Mouse (Mus musculus): Measurements from ENCODE around the gene Kctd18.
"Not testable (repeated sequence)": the region's sequence is repeated elsewhere in the genome, so short reads cannot be mapped to it uniquely, and the experiment has no call there.

The Kctd18 gene

DNA sequence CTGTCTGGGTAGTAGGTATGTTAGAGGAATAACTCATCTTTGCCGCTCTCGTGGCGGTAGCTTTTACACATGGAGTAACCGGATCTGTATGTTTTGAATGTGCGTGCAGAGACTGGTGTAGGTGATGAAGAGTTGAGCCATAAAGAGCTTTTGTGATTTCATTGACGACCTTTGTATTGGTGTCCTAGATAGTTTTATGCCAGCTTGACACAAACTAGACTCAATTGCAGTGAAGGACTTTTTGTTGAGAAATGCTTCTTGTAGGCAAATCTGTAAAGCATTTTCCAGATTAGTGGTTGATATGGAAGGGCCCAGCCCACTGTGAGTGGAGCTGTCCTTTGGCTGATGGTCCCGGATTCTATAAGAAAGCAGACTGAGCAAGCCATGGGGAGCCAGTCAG lies at the start of gene Kctd18:
Kctd18 (minus strand) TSS at position 101 of the 400 bp plus-strand sequence.
- DNase-seq, result no peak

DNA sequence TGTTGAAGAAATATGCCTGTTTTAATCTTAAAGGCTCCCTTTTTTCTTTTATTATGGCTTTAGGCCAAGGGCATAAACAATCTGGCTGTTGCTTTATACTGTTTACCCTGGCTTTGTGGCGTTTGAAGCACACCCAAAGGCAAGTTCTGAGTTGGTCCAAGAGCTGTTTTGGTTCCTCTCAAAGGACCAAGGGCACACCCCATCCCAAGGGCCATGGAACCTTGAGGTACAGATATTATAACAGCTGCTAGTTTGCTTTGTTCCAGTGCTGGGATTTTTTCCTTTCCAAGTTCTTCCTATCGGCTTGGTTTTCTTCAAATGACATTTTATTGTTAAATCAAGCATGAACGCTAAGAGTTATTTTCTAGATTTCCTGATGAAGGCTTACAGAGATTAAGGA lies 46.9 kb upstream of the Kctd18 start:
- DNase-seq, result no peak

DNA sequence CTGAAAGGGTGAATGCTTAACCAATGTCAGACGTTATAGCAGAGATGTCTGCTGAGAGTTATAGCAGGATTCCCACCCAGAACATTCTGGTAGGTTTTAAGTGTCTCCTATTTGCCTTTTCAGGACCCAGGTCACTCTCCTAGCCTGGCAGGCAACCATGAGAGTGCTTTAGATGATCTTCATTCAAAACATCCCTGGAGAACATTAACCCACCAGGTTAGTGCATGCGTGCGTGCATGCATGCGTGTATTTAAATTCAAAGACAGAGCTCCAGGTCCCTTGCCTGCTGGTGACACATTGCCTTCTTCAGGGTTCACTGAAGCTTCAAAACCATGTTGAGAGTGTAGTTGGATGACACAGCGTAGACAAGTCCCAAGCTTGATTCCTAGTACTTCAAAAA lies 46.4 kb upstream of the Kctd18 start:
- DNase-seq, result no peak

DNA sequence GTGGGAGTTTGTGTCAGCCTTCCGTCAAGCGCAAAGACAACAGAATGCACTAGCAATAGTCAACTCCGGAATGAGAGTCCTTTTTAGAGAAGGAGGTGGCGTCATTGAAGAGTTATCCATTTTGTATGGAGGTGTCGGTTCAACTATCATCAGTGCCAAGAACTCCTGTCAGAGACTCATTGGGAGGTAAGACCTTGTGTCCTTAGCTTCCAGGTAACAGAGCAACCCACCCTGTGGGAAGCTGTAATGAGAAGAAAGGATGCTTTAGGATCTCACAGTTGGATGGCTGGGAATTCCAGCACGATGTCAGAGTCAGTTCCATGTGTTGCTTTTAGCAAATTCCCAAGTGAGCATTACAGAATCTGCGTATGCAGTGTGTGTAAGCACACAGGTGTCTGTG lies 43.4 kb upstream of the Kctd18 start:
- DNase-seq, result no peak

DNA sequence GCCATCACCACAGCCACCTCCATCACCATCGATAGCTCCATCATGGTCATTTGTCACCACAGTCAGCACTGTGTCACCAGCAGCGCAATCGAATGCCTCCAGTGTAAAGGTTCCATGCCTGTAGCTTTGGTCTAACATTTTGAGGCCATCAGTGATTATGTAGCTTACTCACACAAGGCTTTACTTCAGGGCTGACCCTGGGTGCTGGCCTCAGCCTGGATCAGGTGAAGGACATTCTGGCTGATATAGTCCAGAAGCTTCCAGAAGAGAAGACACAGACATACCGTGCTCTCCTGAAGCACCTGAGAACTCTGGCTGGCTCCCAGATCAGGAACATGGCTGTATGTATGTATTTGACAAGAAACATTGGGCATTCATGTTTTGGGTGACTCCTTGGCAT lies 40.1 kb upstream of the Kctd18 start:
- no peak for DNase-seq

DNA sequence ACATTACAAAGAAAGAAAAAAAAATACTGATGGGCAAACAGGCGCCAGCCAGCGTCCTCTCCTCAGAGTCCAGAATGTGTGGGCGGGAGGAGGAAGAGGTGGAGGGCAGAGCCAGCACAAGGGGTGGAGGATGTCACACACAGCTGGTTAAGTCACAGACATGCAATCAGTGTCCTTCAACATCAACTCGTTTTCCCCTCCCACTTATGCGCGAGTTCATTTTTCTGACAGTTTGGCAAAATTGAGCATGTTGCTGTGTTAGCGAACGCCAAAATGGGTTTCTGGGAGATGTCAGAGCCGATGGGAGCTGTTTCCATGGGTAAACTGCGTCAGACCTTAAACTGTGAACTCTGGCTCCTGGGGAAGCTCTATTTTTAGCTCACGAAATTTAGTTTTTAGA lies 38.2 kb upstream of the Kctd18 start:
- DNase-seq, result no peak

DNA sequence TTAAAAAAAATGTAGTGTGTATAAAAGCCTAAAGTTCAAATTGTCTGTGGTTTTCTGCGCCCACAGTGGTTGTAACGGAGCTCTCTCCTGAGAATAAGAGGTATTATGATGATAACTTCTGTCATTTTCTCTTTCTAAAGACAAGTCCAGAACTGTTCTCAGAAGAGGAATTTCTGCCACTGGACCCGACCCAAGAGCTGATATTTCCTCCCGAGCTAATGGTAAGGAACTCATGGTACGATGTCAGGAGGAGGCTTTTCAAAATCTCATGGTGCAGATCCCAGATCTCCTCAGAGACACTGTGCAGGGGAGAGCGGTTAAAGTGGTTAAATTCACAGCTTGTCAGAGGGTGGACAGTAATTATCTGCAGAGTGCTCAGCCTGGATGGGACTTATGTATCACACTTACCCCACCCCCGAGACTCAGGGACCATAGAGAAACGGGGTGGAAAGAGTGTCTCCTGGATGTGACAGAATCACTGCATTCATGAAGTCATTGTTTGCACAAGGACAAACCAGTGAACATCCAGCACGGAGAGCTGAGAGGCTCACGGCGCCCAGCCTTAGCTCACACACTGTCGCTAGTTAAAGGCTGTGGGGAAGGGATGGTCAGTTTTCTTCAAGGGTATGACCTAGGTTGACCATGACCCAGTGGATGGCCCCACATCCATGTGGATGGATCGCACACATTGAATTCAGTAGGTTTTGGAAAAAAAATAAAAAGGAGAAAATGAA lies 37.5 kb upstream of the Kctd18 start:
- no peak for DNase-seq

DNA sequence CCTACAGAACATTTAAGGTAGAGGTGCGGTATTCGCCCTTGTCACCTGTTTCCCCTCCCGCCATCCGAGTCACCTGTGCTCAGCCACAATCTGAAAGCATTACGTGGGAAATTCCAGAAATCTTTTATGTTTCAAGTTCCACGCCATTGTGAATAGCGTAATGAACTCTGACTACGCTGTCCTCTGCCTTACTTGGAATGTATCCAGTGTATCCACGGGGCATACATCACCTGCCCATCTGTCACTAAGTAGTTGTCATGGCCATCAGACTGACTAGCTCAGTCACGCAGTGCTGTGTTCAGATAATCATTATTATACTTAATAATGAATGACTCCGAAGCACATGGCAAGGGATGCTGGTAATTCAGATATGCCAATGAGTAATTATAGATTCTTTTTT lies 36.8 kb upstream of the Kctd18 start:
- DNase-seq, result no peak

DNA sequence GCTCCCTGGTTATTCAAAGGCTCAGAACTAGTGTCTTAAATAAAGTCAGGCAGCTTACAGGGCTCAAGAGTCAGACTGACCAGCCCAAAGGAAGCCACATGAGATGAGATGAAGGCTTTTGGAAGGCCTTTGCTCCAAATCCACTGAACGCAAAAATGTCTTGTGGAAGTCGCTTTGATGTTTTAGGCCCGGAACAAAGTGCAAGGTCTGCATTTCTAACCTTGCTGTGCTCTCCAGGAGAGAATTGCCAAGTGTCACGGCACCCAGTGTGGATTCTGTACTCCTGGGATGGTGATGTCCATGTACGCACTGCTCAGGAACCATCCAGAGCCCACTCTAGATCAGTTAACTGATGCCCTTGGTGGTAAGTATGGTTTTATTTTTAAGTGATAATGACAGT lies 30.4 kb upstream of the Kctd18 start:
- DNase-seq, result no peak

DNA sequence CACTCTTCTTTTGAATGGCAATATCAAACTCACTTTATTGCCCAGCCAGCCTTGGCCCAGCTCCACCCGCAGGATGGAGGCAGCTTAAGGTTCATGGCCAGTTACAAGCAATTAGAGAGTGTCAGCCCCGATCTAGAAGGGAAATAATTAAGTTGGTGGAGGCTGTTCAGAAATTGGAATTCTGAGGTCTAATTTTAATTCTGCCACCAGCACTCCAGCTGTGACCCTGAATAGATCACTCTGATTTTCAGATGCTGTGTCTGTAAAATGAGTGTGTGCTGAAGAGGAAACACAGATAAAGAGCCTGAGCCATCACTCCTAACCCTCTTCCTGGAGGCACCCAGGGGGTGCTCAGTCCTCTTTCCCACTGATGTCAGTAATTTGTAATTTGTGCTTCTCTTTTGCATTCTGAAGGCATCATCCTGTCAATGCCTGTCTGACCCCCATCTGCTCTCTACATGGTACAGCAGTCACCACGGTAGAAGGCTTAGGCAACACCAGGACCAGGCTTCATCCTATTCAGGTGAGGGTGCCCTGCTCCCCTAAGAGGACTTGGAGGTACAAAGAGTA lies 28.1 kb upstream of the Kctd18 start:
- no peak for DNase-seq

DNA sequence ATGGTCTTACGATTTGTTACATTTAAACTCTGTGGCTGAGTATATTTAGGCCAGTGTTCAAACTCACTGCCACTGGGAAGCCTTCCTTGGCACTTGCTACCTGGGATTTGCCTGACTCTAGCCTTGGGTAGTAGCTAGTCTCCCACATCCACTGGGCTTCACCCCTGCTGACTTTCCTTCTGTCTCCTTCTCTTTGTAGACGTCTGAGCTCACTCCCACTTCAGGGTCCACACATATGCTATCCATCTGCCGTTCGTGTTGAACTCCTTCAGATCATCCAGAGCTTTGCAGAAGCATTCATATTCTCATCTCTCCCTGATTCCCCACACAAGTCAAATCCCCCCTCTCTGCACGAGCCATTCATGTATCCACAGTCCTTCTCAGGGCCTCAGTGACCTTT lies 26.8 kb upstream of the Kctd18 start:
- DNase-seq, result no peak

DNA sequence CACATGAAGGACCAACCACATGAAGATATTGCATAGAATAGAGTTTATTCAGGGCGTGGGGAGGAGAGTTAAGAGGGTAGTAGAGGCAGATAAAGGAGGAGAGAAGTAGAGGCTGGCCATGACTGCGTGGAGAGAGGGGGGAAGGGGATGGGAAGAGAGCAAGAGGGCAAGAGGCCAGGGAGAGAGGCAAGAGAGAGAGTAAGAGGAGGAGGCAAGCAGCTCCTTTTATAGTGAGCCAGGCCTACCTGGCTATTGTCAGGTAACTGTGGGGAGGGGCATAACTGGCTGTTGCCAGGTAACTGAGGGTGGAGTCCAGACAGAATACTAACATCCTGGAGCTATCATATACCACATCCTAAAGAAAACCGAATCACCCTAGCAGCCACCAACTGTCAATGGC lies 26.3 kb upstream of the Kctd18 start:
- no peak for DNase-seq

DNA sequence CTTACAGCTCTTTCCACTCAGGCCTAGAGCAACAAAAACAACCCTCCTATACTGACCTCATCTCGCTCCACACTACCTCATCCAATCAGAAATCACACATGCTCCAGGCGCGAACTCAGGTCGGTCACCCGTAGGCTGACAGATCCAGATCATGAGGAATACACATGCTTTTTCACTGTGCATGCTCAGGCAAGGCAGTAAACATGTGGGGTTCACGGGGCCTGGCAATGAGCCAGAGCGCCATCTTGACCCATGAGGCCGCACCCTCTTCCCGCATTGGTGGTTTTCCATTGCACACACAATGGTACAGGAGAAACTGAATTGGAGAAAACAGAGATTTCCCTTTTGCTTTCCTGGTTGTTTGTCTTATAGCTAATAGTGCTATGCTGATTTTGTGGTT lies 18.6 kb upstream of the Kctd18 start:
- not testable (repeated sequence) for DNase-seq

DNA sequence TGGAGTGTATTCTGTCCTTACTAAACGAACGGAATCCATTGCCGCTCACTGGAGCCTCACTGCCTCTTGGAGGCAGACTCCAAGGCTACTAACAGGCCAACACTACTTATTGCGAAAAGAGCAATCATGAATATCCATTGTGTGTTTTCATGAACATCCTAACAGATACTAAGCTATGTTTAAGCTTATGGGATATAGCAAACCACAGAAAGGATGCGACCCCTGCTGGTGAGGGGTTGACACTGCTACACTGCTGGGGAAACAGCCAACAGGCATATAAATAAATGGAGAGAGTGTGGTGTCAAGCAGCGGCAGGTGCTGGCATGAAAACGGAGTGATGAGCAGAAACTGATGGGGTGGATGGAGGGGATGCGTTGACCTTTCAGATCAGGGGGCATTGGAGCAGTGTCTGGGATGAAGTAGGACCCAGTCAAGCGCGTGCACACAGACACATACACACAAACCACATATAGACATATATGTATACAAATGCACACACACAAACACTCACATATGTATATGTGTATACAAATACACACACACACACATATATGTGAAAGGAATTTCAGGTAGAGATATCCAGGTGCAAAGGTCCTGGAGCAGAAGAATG lies 12.5 kb upstream of the Kctd18 start:
- DNase-seq, result peak; percentile 79

DNA sequence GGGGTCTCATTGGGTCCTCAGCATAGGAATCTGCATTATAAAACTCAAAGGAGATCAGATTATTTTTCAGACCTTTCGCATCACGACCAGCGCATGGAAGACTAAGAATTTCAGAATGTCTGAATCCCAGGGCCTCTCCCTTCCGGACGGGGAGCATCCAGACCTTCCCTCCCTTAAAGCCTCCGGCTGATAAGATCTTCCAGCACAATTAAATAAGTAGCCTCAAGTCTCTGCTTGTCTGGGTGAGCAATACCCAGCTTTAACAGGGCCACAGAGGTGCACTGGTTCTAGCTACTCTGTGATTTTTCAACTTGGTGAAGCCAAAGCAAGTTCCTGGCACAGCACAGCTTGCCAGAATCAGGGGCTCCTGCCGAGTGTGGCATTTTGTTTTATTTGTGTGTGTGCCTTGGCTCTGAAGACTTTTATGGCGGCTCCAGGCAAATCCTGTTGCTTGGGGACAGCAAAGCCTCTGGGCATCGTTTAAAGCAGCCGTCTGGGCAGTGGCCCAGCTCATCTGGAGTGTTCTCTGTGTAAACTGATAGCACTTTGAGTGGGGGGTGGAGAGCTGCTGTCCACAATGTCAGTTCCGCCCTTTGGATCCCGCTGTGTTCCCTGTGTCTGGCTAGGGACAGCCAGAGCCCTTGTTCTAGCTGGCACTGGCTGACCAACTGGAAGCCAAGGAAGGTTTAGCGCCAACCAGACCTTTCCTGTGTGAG lies 11.6 kb upstream of the Kctd18 start:
- DNase-seq, result peak; percentile 45

DNA sequence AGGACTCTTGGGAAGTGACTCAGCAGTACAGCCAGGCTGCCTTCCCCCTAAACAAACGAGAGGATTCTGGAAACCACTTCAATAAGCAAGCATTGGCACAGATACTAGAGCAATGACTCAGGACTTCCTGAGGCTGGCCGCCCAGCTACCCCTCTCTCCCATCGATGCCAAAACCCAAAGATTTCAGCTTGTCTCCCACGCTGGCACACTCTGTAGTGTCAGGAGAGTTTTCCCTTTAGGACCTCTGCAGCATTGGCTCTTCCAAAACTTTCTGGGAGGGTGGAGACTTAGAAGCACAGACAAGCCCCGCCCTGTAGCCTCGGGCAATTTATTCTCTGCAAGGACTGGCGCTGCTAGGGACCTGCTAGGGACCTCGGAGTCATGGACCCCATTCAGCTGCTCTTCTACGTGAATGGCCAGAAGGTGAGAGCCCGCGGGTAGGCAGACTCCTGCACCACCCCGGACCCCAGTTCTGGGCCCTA lies 10.9 kb upstream of the Kctd18 start, which contains the start of gene Aox1:
Aox1 (plus strand) TSS at position 296 of the 482 bp plus-strand sequence.
- peak; percentile 62 for DNase-seq

DNA sequence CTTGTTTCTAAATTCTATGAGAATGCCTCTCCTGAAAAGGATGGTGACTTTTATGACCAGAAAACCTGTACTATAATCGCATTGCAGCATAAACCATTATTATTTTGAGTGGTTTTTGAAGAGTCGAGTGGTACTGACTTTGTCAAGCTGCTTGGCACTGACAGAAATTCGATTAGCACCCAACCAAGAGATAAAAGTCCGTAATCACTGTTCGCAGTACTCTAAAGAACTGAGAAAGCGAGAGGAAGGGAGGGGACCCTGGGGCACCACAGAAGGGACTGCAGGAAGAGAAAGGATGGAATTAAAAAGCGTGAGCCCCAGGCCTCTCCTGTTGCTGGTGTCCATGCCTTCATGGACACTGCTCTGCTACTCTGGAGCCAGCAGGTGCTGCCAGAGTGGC lies 9.0 kb upstream of the Kctd18 start:
- no peak for DNase-seq

DNA sequence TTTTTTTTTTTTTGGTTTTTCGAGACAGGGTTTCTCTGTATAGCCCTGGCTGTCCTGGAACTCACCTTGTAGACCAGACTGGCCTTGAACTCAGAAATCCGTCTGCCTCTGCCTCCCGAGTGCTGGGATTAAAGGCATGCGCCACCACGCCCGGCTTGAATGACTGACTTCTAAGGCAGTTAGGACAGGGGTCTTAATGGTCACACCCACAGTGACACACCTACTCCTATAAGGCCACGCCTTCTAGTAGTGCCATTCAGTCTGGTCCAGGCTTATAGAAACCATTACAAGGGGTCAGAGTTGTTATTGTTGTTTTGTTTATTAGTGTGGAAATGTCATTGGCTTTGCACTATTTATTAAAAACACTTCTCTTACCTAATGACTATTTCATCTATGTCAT lies 12.4 kb downstream of the Kctd18 start:
- DNase-seq, result not testable (repeated sequence)

DNA sequence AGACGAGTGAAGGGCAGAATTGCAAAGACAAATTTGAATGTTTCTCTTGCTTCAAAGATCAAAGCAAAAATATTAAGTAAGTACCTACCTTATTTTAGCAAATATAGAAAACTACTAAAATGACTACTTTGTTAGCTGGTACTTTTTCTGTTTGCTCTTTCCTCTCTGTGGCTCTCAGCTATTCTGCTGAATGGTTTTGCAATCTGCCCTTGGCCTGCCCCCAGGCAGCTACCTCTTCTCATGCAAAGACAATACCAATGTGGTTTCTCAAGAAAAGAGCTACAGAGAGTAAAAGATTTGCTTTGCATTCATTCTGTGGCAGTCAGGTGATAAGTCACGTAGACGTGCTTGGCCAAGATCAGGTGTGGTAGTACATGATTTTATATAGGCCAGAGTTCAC lies 20.6 kb downstream of the Kctd18 start:
- no peak for DNase-seq

DNA sequence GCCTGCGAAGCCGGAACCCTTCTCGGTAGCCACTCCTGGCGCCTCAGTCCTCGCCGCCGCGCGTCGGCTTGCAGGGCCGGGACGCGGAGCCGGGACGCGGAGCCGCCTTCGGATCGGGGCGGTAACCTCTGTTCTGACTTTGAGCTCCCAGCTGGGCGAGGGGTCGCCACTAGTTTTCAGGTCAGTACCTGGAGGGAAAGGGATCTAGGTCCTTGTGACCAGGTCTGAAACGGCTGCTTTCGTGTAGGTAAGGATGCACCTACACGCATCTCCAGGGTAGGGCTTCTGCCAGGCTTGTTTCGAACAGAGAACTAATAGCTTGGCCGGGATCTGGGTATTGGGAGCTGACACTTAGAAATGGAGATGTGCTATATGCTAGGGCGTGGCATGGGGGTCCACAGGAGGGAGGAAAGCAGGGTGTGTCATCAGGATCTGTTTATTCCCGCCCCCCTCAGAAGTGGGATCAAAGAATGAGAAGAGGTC lies 22.6 kb downstream of the Kctd18 start:
- no peak for DNase-seq

DNA sequence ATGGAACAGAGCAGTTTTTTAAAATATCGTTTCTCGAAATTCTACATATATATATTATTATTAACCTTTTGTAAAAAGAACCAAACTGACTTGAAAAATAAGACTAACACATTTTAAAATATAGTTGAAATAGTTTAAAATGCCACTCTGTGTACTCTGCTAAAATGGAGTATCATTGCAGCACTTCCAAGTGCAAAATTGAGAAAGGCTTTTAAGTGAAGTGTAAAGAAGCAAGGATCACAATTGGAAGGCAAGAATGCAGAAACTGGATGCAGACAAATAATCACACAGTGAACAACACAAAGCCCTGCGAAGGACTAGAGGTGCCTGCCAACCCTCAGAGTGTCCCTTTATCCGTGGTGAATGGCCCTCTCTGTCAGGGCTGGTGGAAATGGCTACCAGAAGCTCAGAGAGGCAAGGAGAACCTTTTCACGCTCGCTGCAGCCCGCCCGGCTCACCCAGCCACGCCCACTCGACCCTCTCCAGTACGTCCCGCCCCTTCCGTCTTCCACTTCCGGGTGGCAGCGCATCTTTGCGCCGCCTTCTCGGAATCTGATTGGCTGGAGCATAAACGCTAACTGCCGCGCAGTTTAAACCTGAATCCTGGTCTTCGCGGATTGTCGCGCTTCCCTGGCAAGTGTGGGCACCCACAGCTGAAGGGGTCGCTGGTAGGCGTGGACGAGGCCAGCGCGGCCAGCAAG lies 23.2 kb downstream of the Kctd18 start, which contains the start of gene Sgo2a:
Sgo2a (plus strand) TSS at position 540 of the 701 bp plus-strand sequence.
- DNase-seq, result peak; percentile 99

DNA sequence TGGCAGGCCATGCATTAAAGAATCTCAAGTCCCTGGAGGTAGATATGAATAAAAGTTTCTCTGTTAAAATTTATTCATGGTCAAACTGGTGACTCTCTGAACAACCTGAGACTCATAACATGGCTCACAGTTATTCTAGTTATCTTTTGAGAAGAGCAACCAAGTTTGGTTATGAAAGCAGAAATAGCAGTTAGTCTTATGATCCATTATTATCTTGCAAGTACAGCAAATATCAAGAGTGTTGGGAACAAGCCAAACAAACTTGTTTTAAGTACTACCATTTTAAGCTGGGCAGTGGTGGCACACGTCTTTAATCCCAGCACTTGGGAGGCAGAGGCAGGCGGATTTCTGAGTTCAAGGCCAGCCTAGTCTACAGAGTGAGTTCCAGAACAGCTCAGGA lies 27.5 kb downstream of the Kctd18 start:
- no peak for DNase-seq
